Mouse (Mus musculus) frontal cortex, postnatal 36 days (tissue): ENCODE measurements around the gene Trim12a.
A peak's percentile ranks its signal among the peaks of the same experiment; 100 is the strongest.
"Not testable (repeated sequence)": the region's sequence is repeated elsewhere in the genome, so short reads cannot be mapped to it uniquely, and the experiment has no call there.

Experiments
- DNase-seq, 2 experiments: peaks; one replicate each; pipeline ENCODE4 v3.0.0; 2022; ENCODE audit warnings: low spot score in 2 of 2

The Trim12a gene

DNA sequence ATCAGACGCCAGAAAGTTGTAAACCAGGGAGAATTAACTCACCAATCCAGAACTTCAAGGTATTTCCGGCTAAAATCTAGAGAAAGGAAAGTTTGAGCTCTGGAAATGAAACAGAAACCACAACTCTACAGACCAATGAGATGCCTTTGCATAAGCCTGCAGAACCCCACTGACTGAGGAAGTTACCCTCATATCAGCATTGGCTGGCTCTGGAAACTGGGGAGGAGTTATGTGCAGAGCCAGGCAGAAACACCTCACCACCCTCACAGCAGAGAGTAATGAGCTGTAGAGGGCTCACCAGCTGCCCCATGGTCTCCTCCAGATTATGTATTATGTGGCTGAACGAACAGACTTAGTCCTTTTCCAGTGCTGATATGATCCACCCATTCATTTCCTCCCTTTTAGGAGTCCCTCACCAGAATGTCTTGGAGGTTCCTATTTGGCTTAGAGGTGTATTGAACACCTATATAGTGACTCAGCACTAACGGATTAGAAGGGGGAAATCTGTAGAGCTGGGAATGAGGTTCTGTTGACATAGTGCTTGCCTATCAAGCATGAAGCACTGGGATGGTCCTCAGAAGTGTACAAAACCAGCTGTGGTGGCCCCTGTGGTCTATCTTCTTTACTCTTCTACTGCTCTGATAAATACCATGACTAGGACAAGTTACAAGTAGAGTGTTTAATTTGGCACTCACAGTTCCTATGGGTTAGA is at the start of gene Trim12a:
Gene Trim12a (minus strand): TSS at position 98 of the 712 bp plus-strand sequence.
- not testable (repeated sequence) for DNase-seq

DNA sequence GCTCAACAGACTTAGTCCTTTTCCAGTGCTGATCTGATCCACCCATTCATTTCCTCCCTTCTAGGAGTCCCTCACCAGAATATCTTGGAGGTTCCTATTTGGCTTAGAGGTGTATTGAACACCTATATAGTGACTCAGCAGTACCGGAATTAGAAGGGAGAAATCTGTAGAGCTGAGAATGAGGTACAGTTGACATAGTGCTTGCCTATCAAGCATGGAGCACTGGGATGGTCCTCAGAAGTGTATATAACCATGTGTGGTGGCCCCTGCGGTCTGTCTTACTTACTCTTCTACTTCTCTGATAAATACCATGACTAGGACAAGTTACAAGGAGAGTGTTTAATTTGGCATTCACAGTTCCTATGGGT is 38.3 kb upstream of the Trim12a start:
- no peak for DNase-seq

- DNase-seq: peak in 1 of 2 experiments; percentile 1
Measured at GRCm38 (mm10) chr7:104352717-104353599, 37.7 kb upstream of the Trim12a start, which contains the start of gene Trim12c. TSS of gene Trim12c (minus strand) at chr7:104353362.

DNA sequence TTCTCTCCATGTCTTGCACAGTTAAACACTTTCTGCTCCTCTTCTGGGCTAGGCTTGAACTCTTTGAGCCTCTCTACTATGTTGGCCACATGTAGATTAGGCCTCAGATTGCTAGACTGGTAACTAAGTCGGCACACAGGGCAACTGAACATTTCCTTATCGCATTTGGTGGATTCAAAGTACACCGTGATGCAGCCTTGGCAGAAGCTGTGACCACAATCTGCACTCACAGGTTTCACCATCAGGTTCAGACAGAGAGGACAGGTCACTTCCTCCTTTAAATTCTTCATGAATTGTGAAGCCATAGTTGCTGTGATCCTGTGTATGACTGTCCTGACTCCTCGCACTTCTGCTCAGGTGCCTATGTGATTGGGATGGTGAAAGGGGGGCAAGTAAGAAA is 32.8 kb upstream of the Trim12a start:
- DNase-seq: not testable (repeated sequence)

DNA sequence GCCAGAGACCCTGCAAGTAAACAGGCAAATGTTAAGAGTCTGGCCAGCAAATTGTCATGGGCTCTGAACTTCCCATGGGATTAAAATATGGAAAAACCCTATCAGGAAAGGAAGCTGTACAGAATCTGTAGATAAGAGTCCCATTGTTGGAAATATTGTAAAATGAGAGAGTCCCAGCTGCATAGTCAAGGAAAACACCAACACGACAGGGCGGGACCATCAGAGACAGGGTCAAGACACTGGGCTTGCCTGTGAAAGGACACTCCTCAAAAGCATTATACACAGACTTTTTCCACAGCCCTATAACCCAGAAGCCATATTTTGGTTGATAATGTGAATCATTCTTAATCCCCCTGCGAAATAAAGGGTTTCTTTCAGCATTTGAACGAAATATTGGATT is 25.5 kb upstream of the Trim12a start:
- not testable (repeated sequence) for DNase-seq

GRCm38 (mm10) chr7:104335547-104335946 is 20.3 kb upstream of the Trim12a start:
- not testable (repeated sequence) for DNase-seq

DNA sequence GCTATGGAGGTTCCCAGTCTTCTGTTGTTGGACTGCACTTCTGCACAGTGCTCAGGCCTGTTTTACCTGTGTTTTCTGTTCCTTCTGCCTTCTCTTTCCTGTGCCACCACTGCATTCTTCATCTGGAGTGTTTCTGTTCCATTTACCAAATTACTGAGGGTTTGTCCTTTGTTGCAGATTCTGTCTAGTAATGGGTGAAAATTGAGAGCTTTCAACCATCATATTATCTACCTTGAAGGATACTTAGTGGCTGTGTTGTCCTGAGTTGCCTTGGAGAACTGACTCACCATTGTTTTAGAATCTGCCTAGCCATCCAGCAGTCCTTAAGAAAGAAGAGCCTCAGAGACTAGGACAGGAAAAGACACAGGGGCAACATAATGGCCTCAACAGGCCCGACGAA is 13.9 kb upstream of the Trim12a start, which contains the start of gene Trim34b:
Gene Trim34b (plus strand): TSS at position 301 of the 400 bp plus-strand sequence.
- DNase-seq: not testable (repeated sequence)

DNA sequence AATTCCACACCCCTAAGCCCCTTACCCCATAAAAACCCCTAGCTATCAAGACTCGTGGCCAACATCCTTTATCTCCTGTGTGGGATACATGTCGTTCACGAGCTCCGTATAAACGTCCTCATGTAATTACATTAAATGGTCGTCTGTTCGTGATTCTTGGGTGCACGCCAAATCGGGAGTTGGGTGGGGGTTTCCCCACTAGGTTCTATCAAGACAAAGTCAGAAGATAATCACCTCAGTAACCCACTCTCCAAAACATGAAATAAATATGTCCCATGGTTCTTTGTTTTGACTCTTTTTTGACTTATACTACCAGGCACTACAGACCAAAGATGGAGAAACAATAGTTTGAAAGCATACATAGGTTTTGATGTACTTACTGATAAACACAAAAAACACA is 6.8 kb upstream of the Trim12a start:
- DNase-seq: no peak

- DNase-seq: no peak
Measured at GRCm38 (mm10) chr7:104314796-104315353, 391 bp downstream of the Trim12a start.

DNA sequence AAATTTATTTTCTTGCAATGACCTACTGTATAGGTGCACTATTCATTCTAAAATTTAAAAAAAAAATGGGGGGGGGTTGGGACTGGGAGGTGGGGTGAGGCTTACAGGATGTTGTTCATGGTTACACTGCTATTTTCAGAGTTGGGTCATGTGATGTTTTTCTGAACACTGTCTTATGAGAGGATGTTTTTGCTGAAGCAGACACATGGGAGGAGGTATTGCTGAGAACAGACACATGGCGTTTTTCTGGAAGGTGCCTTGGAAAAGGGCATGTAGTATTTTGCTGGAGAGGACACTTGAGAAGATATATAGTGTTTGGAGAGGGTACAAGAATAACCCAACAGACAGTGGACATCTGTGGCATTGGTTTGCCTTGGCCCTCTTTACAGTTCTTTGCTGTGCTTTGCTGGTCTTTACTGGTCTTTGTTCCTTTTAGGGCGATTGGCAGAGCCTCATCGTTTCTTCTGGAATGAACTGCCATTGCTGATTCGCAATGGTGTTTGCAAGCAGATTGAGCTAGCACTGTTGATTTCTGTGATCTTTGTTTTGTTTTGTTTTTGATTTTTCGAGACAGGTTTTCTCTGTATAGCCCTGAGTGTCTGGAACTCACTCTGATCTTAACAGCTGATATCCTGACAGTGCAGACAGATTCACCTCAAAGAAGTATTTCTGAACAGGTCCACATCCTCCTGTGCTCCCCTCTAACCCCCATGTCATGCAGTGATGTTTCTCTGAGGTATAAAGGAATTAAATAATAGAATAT is 23.4 kb downstream of the Trim12a start:
- DNase-seq: no peak

DNA sequence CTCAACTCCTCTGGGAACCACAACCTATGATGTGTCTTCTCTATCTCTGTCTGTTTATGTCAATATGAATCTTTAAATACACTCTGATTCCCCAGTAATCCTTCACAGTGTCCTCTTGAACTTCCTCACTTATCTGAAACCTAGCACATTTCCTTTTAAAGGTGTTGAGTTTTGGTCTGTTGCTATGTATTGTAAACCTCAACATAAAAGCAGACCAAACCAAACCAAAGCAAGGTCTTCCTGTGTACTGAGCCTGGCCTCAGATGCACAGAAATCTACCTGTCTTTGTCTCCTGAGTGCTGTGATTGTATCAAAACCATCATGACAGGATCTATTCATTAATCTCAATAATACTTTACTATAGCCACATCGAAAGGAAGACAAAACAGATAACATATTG is 24.6 kb downstream of the Trim12a start:
- DNase-seq: no peak

GRCm38 (mm10) chr7:104287576-104288443 is 27.5 kb downstream of the Trim12a start, which contains the start of gene Trim5:
TSS of gene Trim5 (minus strand) at chr7:104288094.
- not testable (repeated sequence) for DNase-seq

GRCm38 (mm10) chr7:104279361-104279760 is 35.9 kb downstream of the Trim12a start:
- DNase-seq: not testable (repeated sequence)

- not testable (repeated sequence) for DNase-seq
Measured at GRCm38 (mm10) chr7:104265335-104265734, 49.9 kb downstream of the Trim12a start.

- DNase-seq: not testable (repeated sequence)
Measured at GRCm38 (mm10) chr7:104260380-104260779, 54.9 kb downstream of the Trim12a start.
